Mouse (Mus musculus): ENCODE data around the gene Stpg2.

GRCm38 (mm10) chr3:139380494-139380893 is 175.0 kb downstream of the Stpg2 start:
- TF ChIP-seq CTCF (conservative IDR thresholded peaks at IDR 0.05; ENCODE audit: low read length) (no peak), NANOG (IDR thresholded peaks at IDR 0.05; ENCODE audit: borderline replicate concordance, low read length) (no peak), POU5F1 (IDR thresholded peaks at IDR 0.05; ENCODE audit: borderline replicate concordance, low read length) (no peak)
